Mouse (Mus musculus): ENCODE data around the gene Adcy3.

DNA sequence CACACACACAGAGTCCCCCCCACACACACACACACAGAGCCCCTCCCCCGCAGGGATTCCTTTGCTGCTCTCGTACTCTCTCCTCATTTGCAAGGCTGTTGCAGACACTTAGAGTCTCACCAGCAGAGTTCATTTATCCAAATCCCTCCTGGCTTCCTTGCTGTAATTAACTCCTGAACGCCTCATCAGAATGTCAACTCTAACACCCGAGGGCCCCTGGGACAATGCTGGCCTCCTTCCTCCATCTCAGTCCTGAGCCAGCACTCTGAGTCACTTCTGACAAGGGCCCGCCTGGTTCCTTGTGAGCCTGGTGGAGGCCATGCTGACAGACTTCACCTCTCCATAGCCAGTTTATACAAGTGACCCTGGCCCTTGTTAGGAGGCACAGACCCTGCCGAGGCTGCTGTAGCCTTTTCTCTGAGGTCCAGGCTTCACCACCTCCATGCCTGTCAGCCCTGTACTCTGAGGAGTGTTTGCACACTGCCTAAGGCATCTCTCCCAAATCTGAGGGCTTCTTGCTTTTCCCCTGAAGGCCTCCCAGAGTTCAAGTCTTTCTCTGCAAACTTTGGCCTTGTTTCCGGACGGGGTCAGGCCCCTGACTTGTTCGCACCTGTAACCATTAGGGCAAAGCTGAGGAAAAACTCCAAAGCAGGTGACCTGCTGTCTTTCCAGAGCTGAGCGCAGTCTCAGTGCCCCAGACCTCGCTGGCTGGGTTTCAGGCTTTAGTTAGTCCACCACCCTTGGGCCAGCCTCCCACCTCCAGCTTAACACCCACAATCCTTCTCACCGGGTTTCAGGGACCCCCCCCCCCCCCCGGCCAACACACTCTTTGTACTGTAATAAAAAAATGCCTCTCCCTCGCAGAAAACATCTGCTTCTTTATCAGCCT, 55.5 kb downstream of the Adcy3 start:
- TF ChIP-seq CTCF (IDR thresholded peaks at IDR 0.05; ENCODE audit: low read depth) (no peak), EP300 (IDR thresholded peaks at IDR 0.05; ENCODE audit: low read depth) (no peak)

Data from liver, postnatal 0 days (tissue).